Mouse (Mus musculus) A20 (cell line): Measurements from ENCODE around the gene Ssbp3.

Source experiments
- DNase-seq: peaks from one replicate; pipeline ENCODE4 v3.0.0-alpha.2; 2011; ENCODE audit warnings: low read depth, low spot score

The Ssbp3 gene

GRCm38 (mm10) chr4:107051889-107052288, 141.4 kb downstream of the Ssbp3 start:
- no peak for DNase-seq

GRCm38 (mm10) chr4:107052962-107053553, 142.6 kb downstream of the Ssbp3 start:
- DNase-seq = peak; percentile 56

- no peak for DNase-seq
Measured at GRCm38 (mm10) chr4:107056088-107056487, 145.6 kb downstream of the Ssbp3 start.

GRCm38 (mm10) chr4:107058346-107058745, 147.8 kb downstream of the Ssbp3 start:
- DNase-seq = no peak

GRCm38 (mm10) chr4:107058781-107059180, 148.3 kb downstream of the Ssbp3 start:
- no peak for DNase-seq

GRCm38 (mm10) chr4:107061560-107061959, 151.1 kb downstream of the Ssbp3 start:
- no peak for DNase-seq

DNA sequence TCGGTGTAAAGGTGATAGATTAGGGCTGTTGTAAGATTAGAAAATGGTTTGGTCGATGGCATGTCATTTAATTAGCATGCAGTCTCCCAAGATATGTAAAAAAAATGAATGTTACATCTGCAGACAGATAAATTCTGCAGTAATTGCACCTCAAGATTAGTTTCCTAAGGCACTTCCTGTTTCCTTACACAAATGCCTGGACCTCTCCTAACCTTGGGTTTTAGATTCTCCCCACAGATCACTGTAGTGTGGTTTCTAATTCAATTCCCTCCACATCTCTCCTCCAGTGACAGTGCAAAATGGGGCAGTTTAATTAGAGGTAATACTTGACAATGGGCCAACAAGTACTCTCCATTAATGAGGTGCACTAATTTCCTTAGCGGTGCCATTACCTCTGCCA, 152.7 kb downstream of the Ssbp3 start:
- DNase-seq = no peak

DNA sequence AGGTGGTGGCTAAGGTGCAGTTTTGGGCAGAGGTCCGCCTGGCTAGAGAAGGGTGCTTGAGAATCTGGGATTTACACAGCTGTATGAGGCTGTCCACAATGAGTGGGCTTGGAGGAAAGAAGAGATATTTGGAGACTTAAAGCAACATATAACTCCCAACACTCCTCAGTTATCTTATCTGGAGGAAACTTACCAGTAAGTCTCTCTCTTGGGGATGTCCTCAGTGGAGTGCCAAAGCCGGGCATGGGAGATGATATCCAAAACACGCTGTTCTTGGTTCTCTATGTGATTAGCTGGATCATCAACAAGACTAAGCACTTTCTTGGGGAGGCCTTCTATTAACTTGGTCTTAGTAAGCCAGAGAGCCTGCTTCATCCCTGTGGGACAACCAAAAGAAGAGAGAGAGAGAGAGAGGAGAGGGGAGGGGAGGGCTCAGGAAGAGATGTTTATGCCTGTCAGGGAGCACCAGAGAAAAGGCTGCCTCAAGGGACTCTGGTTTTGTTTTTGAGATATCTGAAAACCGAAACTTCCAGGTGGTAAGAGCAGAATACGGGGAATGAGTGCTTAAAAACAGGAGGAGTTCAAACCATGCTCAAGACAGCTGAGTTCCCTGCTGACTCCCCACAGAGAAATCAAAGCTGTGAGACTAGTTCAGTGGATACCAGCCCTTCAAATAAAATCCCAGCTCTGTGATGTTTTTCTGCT, 154.0 kb downstream of the Ssbp3 start:
- no peak for DNase-seq

DNA sequence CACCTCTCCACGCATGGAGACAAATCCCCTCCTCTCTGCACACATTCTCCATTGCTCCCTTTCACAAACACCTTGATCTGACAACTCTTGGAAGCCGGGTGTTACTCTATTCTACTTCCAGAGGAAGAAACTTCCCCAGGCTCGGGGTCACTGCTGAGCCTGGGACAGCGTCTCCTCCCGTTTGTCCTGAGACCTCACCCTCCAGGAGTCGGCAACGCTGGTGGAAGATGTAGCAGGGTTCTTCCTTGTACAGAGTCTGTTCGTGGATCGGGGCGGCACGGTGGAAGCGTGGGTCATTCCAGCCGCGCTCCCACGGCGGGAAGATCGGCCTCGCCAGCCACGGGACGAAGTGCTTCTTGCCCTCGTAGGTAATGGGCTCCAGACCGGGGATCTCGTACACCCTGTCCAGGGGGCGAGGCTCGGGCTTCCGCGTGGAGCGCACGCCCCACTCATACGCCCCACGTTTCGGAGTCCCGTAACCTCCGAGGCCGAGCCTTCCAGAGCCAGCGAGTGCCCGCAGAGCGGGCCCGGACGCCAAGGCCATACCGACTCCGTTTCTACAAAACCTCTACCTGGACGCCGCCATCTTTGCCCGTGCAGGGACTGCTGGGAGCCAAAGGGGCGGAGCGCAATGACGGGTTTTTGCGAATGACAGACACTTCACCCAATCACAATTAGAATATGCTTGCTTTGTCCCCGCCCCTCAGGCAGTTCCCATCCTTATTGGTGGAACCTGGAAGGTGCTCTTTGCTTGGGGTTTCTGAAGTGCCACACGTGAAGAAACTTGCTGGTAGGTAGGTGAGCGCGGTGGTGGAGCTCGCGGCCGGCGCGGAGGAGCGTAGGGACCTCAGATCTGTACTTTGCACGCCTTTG, 156.0 kb downstream of the Ssbp3 start, which contains the start of the genes Mrpl37 and Cyb5rl:
Gene Mrpl37, minus strand, starts transcription at position 617 of the 873 bp plus-strand sequence.
Gene Cyb5rl, plus strand, starts transcription at position 737 of the 873 bp plus-strand sequence.
- DNase-seq = peak; percentile 96

DNA sequence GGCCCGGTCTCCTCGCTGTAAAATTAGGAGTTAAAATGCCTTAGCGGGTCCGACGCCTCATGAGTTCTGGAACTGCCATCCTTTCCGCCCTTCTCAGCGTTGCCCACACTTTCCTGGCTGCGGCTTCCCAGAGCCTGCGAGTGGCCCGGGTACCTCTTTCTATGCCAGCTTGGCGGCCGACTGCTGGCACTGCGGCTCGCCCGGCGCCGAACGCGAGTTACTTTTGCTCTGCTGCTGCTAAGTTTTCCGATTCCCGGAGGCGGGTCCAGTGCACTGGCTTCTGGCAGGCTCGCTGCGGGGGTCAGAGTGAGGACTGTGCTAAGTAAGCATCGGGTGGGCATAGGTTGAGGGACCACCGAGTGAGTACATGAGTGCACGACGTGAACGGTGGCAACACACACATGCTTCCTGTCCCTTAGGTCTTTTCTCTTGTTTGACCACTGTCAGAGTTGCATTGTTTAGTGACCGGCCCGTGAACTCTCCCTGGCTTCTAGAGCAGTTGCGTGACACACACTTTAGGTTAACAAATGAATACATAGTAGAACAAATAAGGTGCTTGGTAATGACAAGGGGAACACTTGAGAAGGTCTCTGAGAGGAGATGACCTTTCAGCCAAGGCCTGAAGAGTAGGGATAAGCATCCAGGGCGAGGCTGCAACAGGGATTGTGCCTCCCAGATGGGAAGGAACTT, 156.8 kb downstream of the Ssbp3 start:
- no peak for DNase-seq

- peak; percentile 36 for DNase-seq
Measured at GRCm38 (mm10) chr4:107072343-107072742, 161.8 kb downstream of the Ssbp3 start.

DNA sequence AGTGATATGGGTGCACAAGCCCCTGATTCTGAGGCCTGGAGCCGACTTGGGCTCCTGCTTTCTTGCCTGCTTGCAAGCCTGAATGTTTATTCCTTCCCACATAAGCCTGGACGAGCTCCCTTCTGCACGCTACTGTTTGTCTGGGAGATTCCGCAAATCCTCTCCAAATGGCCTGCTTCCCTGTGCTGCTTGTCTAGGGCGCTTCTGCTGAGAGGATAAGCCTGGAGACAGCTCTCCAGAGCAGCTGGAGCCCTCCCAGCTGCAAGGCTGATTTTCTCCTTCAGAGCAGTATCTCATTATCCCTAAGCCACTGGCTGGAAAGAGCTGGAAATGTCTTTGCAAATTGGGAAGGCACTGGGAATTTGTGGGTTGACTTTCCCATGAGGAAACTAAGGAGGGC, 165.0 kb downstream of the Ssbp3 start:
- DNase-seq = no peak

GRCm38 (mm10) chr4:107078894-107079293, 168.4 kb downstream of the Ssbp3 start:
- no peak for DNase-seq

DNA sequence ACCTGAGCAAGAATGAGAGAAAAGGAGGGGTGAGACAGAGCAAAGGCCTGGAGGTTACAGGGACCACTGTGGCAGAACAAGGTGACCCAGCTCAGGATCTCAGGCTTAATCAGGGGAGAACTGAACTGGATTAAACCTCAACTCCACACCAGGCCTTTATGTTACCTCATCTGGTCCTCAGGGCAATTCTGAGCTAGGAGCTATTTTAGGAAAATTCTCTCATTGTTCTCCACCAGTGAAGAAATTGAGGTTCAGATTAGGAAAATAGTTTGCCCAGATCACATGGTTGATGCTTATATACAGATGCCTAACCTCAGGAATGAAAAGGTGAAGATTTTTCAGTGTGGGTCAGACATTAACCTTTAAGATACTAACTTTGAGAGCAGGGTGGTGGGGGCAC, 169.2 kb downstream of the Ssbp3 start:
- DNase-seq = no peak

DNA sequence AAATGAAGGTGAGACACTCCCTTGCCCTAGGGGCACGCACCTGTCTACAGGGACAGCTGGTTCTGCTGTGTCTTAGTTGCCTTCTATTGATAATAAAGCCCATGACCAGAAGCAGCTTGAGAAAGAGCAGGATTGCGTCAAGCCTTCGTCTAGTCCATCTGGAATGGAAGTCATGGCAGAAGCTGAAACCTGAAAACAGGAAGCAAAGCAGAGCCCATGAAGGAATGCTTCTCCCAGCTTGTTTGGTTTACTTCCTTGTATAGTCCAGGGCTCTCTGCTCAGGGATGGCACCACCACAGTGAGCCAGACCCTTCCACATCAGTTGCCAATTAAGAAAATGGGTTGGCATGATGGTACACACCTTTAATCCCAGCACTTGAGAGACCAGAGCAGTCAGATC, 171.7 kb downstream of the Ssbp3 start:
- no peak for DNase-seq

GRCm38 (mm10) chr4:107083126-107083525, 172.6 kb downstream of the Ssbp3 start:
- DNase-seq = no peak

GRCm38 (mm10) chr4:107084343-107084742, 173.8 kb downstream of the Ssbp3 start:
- DNase-seq = no peak

DNA sequence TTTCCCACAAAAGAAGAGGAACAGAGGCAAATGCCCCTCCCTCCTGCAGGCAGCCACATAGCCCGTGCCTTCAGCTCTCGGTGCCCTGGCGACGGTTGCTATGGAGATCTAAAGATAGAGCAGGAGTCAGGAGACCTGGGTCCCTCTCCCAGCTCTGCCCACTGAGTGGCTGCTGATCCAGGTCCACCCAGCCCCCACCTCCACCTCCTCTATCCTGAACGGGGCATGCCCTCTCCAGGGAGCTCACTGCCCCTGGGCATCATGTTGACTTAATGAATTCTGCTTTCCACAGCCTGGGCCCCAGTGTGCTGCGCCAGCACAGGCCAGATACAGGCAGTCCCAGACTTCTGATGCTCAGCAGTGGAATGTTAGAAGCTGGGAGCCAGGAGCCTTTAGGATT, 174.4 kb downstream of the Ssbp3 start:
- no peak for DNase-seq

DNA sequence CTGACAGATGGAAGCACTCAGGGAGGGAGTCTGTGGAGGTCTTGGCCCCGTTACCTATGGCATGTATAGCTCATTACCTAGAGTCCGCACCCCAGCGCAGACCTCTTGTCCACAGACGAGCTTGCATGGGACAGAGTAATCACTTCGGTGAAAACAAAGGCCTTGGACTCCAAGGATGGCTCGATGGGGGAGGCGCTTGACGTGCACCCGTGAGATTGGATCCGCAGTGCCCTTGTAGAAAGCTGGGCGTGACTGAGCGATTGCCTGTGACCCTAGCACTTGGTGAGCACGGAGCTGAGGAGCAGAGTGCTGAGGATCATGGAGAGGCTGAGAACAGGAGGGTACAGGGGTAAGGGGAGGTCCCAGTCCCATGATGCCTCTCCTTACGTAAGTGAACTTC, 181.2 kb downstream of the Ssbp3 start:
- no peak for DNase-seq

GRCm38 (mm10) chr4:107094484-107095187, 184.1 kb downstream of the Ssbp3 start:
- no peak for DNase-seq

DNA sequence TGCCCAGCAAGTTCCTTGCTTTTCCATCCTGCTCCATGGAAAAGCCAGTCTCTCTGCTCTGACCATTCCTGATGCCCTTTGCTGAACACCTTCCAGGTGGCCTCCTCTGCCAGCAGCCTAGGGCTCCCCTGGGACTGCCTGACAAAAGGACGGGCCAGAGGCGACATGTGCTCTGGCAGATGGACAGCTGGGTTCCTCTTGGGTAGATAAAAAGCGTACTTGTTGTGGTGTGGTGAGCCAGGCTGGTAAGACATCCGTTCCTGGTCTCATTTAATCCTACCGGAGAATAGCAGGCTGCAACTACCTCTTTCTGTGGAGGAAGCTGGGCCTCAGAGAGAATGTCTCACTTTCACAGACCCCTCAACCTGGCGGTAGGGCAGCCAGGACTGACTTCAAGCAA, 185.5 kb downstream of the Ssbp3 start:
- no peak for DNase-seq
